Mouse (Mus musculus) heart, postnatal 0 days (tissue): ENCODE measurements at regions not wholly inside any gene's neighbourhood (a gene's known extent, or its start where the extent isn't known, plus 50 kb on each side); places are given as distances from the start of the nearest gene placed in this dataset.

Experiments used
- ATAC-seq: fragments of 200-750 bp; cut with Nextera tagmentation; 2 replicates; pipeline ENCODE4 v1.8.0; 2017; ENCODE audit warnings: low read depth, moderate number of reproducible peaks, moderate library complexity; ENCODE audit not compliant: insufficient read depth
- DNase-seq: peaks from one replicate; pipeline ENCODE4 v3.0.0-alpha.2; 2016; ENCODE audit warnings: low spot score
- H3K27ac ChIP-seq: fragments of 300-500 bp; sonication (generic); 2 replicates; pipeline ENCODE4 v1.5.1; 2014; ENCODE audit warnings: low read depth, mild to moderate bottlenecking
- H3K27me3 ChIP-seq: fragments of 300-500 bp; sonication (generic); 2 replicates; pipeline ENCODE4 v1.6.1; 2014; ENCODE audit warnings: low read length, mixed read lengths; ENCODE audit not compliant: control insufficient read depth, insufficient read depth
- H3K36me3 ChIP-seq: fragments of 300-500 bp; sonication (generic); replicated peaks from 2 replicates; pipeline ENCODE4 v1.6.1; 2014; ENCODE audit warnings: low read length, mixed read lengths; ENCODE audit not compliant: control insufficient read depth, insufficient read depth
- H3K4me1 ChIP-seq: fragments of 300-500 bp; sonication (generic); 2 replicates; pipeline ENCODE4 v1.6.1; 2014; ENCODE audit warnings: antibody characterized with exemption; ENCODE audit not compliant: control insufficient read depth, insufficient read depth
- H3K4me2 ChIP-seq: fragments of 300-500 bp; sonication (generic); 2 replicates; pipeline ENCODE4 v1.6.1; 2014; ENCODE audit warnings: low read depth, mild to moderate bottlenecking, low read length, moderate library complexity
- H3K4me3 ChIP-seq: fragments of 300-500 bp; sonication (generic); 2 replicates; pipeline ENCODE4 v1.5.1; 2014; ENCODE audit warnings: low read depth, low read length
- H3K9ac ChIP-seq: fragments of 300-500 bp; sonication (generic); replicated peaks from 2 replicates; pipeline ENCODE4 v1.6.1; 2014; ENCODE audit warnings: low read depth, low read length, mixed read lengths
- H3K9me3 ChIP-seq: fragments of 300-500 bp; sonication (generic); replicated peaks from 2 replicates; pipeline ENCODE4 v1.6.1; 2016; ENCODE audit warnings: low read length; ENCODE audit not compliant: control insufficient read depth
- CTCF ChIP-seq: IDR thresholded peaks from 2 replicates; pipeline ENCODE4 v1.5.1; 2016; ENCODE audit warnings: antibody characterized with exemption, control low read depth, low read depth
- EP300 ChIP-seq: IDR thresholded peaks from 2 replicates; pipeline ENCODE4 v1.6.1; 2016; ENCODE audit warnings: antibody characterized with exemption, low read depth
- WGBS: fragments of 180-500 bp; shearing (Covaris S2); extraction: QIAGEN DNeasy Blood & Tissue Kit; methylation state at CpG from one replicate; pipeline ENCODE4 v1.1.7; 2014; 5-methylcytosine and 5-hydroxymethylcytosine counted together

GRCm38 (mm10) chr5:69663961-69664360, 71.8 kb upstream of the Gnpda2 start:
- 24% methylated on average over 3 of the region's 3 CpGs for WGBS
- no peaks in the 10 kb centered on the region for H3K4me1 ChIP-seq
- no peak overlapping the region for H3K4me3 ChIP-seq
- TF ChIP-seq CTCF (no peak), EP300 (no peak)
- H3K36me3 ChIP-seq = no peaks in the 10 kb centered on the region
- ATAC-seq (no peak), DNase-seq (peak; percentile 10)
- no peak overlapping the region for H3K4me2 ChIP-seq
- H3K27ac ChIP-seq = no peak overlapping the region
- no peaks in the 10 kb centered on the region for H3K27me3 ChIP-seq
- no peaks in the 10 kb centered on the region for H3K9me3 ChIP-seq
- H3K9ac ChIP-seq = no peak overlapping the region
